Mouse (Mus musculus) neural tube, embryonic 11.5 days (tissue): ENCODE measurements at regions not wholly inside any gene's neighbourhood (a gene's known extent, or its start where the extent isn't known, plus 50 kb on each side); places are given as distances from the start of the nearest gene placed in this dataset. TPM values are rescaled to one million over a fixed set of nuclear protein-coding genes. Genes with fewer than 3 reads are reported as not detected.

ENCODE experiments used
- ATAC-seq: fragments of 200-750 bp; cut with Nextera tagmentation; 2 replicates; pipeline ENCODE4 v1.8.0; 2017; ENCODE audit warnings: moderate number of reproducible peaks, mild to moderate bottlenecking, moderate TSS enrichment, moderate library complexity; ENCODE audit not compliant: insufficient read depth, low FRiP score, low TSS enrichment
- DNase-seq: peaks from one replicate; pipeline ENCODE4 v3.0.0-alpha.2; 2015; ENCODE audit warnings: low spot score
- H3K27ac ChIP-seq: fragments of 300-500 bp; sonication (generic); 2 replicates; pipeline ENCODE4 v1.5.1; 2014; ENCODE audit warnings: low read depth, mild to moderate bottlenecking, low read length
- H3K27me3 ChIP-seq: fragments of 300-500 bp; sonication (generic); 2 replicates; pipeline ENCODE4 v1.6.1; 2014; ENCODE audit warnings: mild to moderate bottlenecking, low read length, mixed read lengths; ENCODE audit not compliant: control insufficient read depth, insufficient read depth
- H3K36me3 ChIP-seq: fragments of 300-500 bp; sonication (generic); 2 replicates; pipeline ENCODE4 v1.6.1; 2014; ENCODE audit warnings: mild to moderate bottlenecking, low read length, moderate library complexity, mixed read lengths; ENCODE audit not compliant: control insufficient read depth, insufficient read depth
- H3K4me1 ChIP-seq: fragments of 300-500 bp; sonication (generic); 2 replicates; pipeline ENCODE4 v1.6.1; 2014; ENCODE audit warnings: low read length, mixed read lengths; ENCODE audit not compliant: control insufficient read depth, insufficient read depth
- H3K4me2 ChIP-seq: fragments of 300-500 bp; sonication (generic); 2 replicates; pipeline ENCODE4 v1.6.1; 2014; ENCODE audit warnings: low read depth, mild to moderate bottlenecking, moderate library complexity
- H3K4me3 ChIP-seq: fragments of 300-500 bp; sonication (generic); 2 replicates; pipeline ENCODE4 v1.5.1; 2014; ENCODE audit warnings: low read depth, low read length
- H3K9ac ChIP-seq: fragments of 300-500 bp; sonication (generic); 2 replicates; pipeline ENCODE4 v1.6.1; 2014; ENCODE audit warnings: mild to moderate bottlenecking, low read length
- H3K9me3 ChIP-seq: fragments of 300-500 bp; sonication (generic); 2 replicates; pipeline ENCODE4 v1.6.1; 2016; ENCODE audit warnings: low read length; ENCODE audit not compliant: control insufficient read depth
- WGBS: fragments of 180-500 bp; shearing (Covaris S2); extraction: QIAGEN DNeasy Blood & Tissue Kit; methylation state at CpG from one replicate; pipeline ENCODE4 v1.1.7; 2014; 5-methylcytosine and 5-hydroxymethylcytosine counted together
- microRNA-seq: library from miRNA; unstranded; fragments of <30 nt; microRNA quantifications from one replicate; pipeline ENCODE4, GENCODE M21; 2016

DNA sequence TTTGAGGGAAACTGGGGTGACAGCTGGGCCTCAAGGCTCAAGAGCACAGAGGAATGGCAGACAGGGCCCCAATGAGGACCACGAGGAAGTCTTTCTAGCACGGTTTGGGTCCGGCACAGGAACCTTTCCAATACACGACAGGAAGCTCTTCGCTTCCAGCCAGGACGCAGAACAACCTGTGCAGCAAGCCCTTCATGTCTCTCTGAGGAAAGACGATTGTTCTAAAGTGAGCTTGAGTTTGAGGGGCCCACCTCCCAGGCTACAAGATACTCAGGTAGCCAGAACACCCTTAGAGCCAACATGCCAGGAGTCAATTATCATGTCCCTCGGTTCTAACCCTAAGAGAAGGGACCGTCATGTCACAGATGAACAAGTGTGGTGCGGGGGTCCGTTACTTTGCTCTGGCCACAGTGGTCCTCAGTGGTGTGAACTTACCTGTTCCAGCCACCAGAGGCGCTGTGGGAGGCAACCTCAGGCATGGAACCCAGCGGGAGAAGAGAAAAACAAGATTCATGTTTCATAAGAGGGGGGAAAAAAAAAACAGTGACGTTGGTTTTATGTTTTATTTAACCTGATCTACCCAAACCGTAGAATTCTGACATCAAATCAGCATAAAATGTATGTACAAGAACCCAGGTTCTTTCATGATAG lies 51.6 kb upstream of the Dlk1 start:
- WGBS = 54% methylated on average over 15 of the region's 15 CpGs
- peaks cover 13% of the 10 kb centered on the region for H3K4me1 ChIP-seq

GRCm38 (mm10) chr12:109401696-109402095 lies 50.9 kb upstream of the Dlk1 start:
- no peak for ATAC-seq
- peaks cover 13% of the 10 kb centered on the region for H3K4me1 ChIP-seq

More for the DNA sequence above, 51.6 kb upstream of the Dlk1 start:
- Histone ChIP-seq H3K4me3 (no peak overlapping the region), H3K27me3 (no peaks in the 10 kb centered on the region), H3K9me3 (no peaks in the 10 kb centered on the region), H3K27ac (no peak overlapping the region), H3K4me2 (no peak overlapping the region), H3K36me3 (no peaks in the 10 kb centered on the region), H3K9ac (no peak overlapping the region)
- DNase-seq (no peak), ATAC-seq (no peak)

GRCm38 (mm10) chr12:109402226-109402625 lies 50.4 kb upstream of the Dlk1 start:
- ATAC-seq = no peak
- Histone ChIP-seq H3K4me1 (peaks cover 13% of the 10 kb centered on the region), H3K36me3 (no peaks in the 10 kb centered on the region), H3K9me3 (no peaks in the 10 kb centered on the region), H3K4me3 (no peak overlapping the region), H3K27ac (no peak overlapping the region), H3K9ac (no peak overlapping the region), H3K27me3 (no peaks in the 10 kb centered on the region), H3K4me2 (no peak overlapping the region)
- peak; percentile 48 for DNase-seq
- 45% methylated on average over 9 of the region's 9 CpGs for WGBS

More at GRCm38 (mm10) chr12:109401696-109402095, 50.9 kb upstream of the Dlk1 start:
- Histone ChIP-seq H3K9ac (no peak overlapping the region), H3K4me2 (no peak overlapping the region), H3K27ac (no peak overlapping the region), H3K36me3 (no peaks in the 10 kb centered on the region), H3K9me3 (no peaks in the 10 kb centered on the region), H3K27me3 (no peaks in the 10 kb centered on the region), H3K4me3 (no peak overlapping the region)
- WGBS = 70% methylated on average over 6 of the region's 6 CpGs
- no peak for DNase-seq

Small RNAs in the stretch of these regions (microRNA-seq; reads per million reads assigned to microRNA genes)
- gene Gm22234 (not detected), gene Gm25297 (not detected)
